In the genomic region with DNA sequence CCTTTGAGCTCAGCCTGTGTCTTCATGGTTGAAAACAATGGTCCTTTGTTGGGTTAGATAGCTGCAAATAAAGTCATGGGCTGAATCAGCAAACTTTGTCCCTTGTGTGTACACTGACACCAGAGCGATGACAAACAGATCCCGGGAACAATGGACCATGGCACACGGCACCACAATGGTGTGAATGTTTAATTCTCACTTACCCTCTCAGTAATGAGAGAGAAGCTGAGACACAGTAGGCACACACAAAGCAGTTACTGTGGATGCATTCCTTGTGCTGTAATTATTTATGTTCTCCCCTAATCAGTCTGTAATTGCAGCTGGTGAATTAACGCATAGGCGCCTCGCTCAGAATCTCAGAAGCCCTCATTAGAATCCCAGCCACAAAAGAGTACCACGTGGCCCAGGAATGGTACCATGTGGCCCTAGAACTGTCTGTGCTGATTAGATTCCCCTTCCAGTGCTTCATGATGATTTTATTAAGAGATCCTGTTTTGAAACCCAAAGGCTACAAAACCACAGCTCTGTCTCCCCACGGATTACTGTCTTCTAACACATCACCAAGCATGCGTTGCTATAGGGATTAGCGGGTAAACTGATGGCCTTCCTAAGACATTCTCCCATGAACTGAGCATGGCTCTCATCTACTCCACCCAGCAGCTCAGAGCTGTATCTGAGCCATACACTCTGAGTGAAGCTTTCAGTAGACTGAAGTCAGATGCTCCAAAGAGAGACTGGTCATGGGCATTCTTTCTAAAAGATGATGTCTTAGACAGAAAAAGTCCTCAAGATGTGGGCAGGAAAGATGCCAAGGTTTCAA, we compare ENCODE assay signal across 13 mouse cellular contexts.
DNase-seq lines count a peak whose midpoint lies in the region; ATAC-seq lines count a peak whose summit lies in the region.
"Had no signal": no experiment of that assay in that cellular context is flagged by ENCODE, and none has a peak within 500 bp of the region (broad histone marks: within the 10 kb centered on the region; RNA-seq: fewer than 3 reads in every experiment).

No protein-coding gene starts in this region.

- H3K9ac ChIP-seq in neural tube, embryonic 12.5 days: no peak overlapping the region
- no peak overlapping the region for H3K9ac ChIP-seq in neural tube, embryonic 15.5 days (replicated peaks)
- H3K9ac ChIP-seq in hindbrain, embryonic 14.5 days: no peak overlapping the region
- H3K9ac ChIP-seq: kidney, embryonic 15.5 days; limb, embryonic 12.5 days had no signal

- H3K27me3 ChIP-seq in neural tube, embryonic 12.5 days (replicated peaks): no peaks in the 10 kb centered on the region
- no peaks in the 10 kb centered on the region for H3K27me3 ChIP-seq in neural tube, embryonic 15.5 days (replicated peaks)
- no peaks in the 10 kb centered on the region for H3K27me3 ChIP-seq in hindbrain, embryonic 14.5 days (ENCODE audit: control insufficient read depth, insufficient read depth, low read length)
- H3K27me3 ChIP-seq: kidney, embryonic 15.5 days; limb, embryonic 12.5 days; Patski had no signal

- H3K27ac ChIP-seq in neural tube, embryonic 12.5 days: no peak overlapping the region
- no peak overlapping the region for H3K27ac ChIP-seq in neural tube, embryonic 15.5 days (replicated peaks)
- H3K27ac ChIP-seq in hindbrain, embryonic 14.5 days: no peak overlapping the region
- H3K27ac ChIP-seq: gastrocnemius, adult 2 months; kidney, embryonic 15.5 days; limb, embryonic 12.5 days had no signal

- no peak overlapping the region for H3K4me2 ChIP-seq in neural tube, embryonic 12.5 days (replicated peaks)
- no peak overlapping the region for H3K4me2 ChIP-seq in neural tube, embryonic 15.5 days
- H3K4me2 ChIP-seq in hindbrain, embryonic 14.5 days (replicated peaks): no peak overlapping the region
- H3K4me2 ChIP-seq: kidney, embryonic 15.5 days; limb, embryonic 12.5 days had no signal

- DNase-seq in frontal cortex, postnatal 10 days (ENCODE audit: low spot score in 2 of 2): no peak
- peak; percentile 52 for DNase-seq in hindbrain, embryonic 14.5 days (ENCODE audit: low spot score)
- peak; percentile 25 for DNase-seq in retina, postnatal 7 days (ENCODE audit: low read depth, low spot score)
- DNase-seq in heart, postnatal 36 days: no peak
- DNase-seq in spleen, adult 18-20 months: no peak
- DNase-seq: gastrocnemius, adult 2 months; lung, postnatal 10 days had no signal

- 51% methylated on average over 10 of the region's 10 CpGs for WGBS in neural tube, embryonic 12.5 days
- WGBS in neural tube, embryonic 15.5 days: 32% methylated on average over 10 of the region's 10 CpGs
- WGBS in hindbrain, embryonic 14.5 days: 41% methylated on average over 10 of the region's 10 CpGs

- 0 out of 2 replicates have a peak, but pooled peaks cover 6% of the 10 kb centered on the region for H3K4me1 ChIP-seq in neural tube, embryonic 12.5 days
- H3K4me1 ChIP-seq in neural tube, embryonic 15.5 days: peaks cover 8% of the 10 kb centered on the region; the same call in 1 of the 2 replicates
- H3K4me1 ChIP-seq in hindbrain, embryonic 14.5 days (replicated peaks; ENCODE audit: control insufficient read depth, insufficient read depth, low read length): no peaks in the 10 kb centered on the region; the same call in 1 of the 2 replicates
- H3K4me1 ChIP-seq: kidney, embryonic 15.5 days had no signal

- intact Hi-C loops in heart, postnatal 36 days (cut with DNase I): no loop called here

- peak; percentile 52; the same call in 1 of the 2 replicates for ATAC-seq in frontal cortex, adult (ENCODE audit: low TSS enrichment)
- ATAC-seq in neural tube, embryonic 12.5 days (ENCODE audit: low FRiP score, low read depth): peak; percentile 71
- no peak for ATAC-seq in neural tube, embryonic 15.5 days (ENCODE audit: low FRiP score)
- peak; percentile 59; the same call in 1 of the 2 replicates for ATAC-seq in hindbrain, embryonic 14.5 days (ENCODE audit: low FRiP score)
- ATAC-seq: Patski had no signal

- H3K9me3 ChIP-seq in neural tube, embryonic 12.5 days: no peaks in the 10 kb centered on the region
- H3K9me3 ChIP-seq in neural tube, embryonic 15.5 days (replicated peaks): no peaks in the 10 kb centered on the region
- H3K9me3 ChIP-seq in hindbrain, embryonic 14.5 days (ENCODE audit: control insufficient read depth, low read length): no peaks in the 10 kb centered on the region
- H3K9me3 ChIP-seq: kidney, embryonic 15.5 days; limb, embryonic 12.5 days had no signal

- no peaks in the 10 kb centered on the region for H3K36me3 ChIP-seq in neural tube, embryonic 12.5 days
- H3K36me3 ChIP-seq in neural tube, embryonic 15.5 days: no peaks in the 10 kb centered on the region
- H3K36me3 ChIP-seq in hindbrain, embryonic 14.5 days (replicated peaks; ENCODE audit: control insufficient read depth, insufficient read depth): no peaks in the 10 kb centered on the region
- H3K36me3 ChIP-seq: kidney, embryonic 15.5 days; limb, embryonic 12.5 days had no signal

- H3K4me3 ChIP-seq in neural tube, embryonic 12.5 days: no peak overlapping the region
- H3K4me3 ChIP-seq in neural tube, embryonic 15.5 days (replicated peaks): no peak overlapping the region
- no peak overlapping the region for H3K4me3 ChIP-seq in hindbrain, embryonic 14.5 days (replicated peaks; ENCODE audit: low read length)
- H3K4me3 ChIP-seq: gastrocnemius, adult 2 months; kidney, embryonic 15.5 days; limb, embryonic 12.5 days had no signal

Comparison
In these comparisons a context has a peak if more than half of its experiments do, and no peak if none do; other contexts are left out.
1. DNase-seq: peak in hindbrain, embryonic 14.5 days (single experiment) and retina, postnatal 7 days (single experiment); none in frontal cortex, postnatal 10 days (0 of 2), heart, postnatal 36 days (0 of 2) and spleen, adult 18-20 months (0 of 2).